Mouse (Mus musculus) E14TG2a.4 (cell line): ENCODE measurements at regions not wholly inside any gene's neighbourhood (a gene's known extent, or its start where the extent isn't known, plus 50 kb on each side); places are given as distances from the start of the nearest gene placed in this dataset.

ENCODE experiments used
- H3K27me3 ChIP-seq: 2 replicates; pipeline ENCODE4 v1.6.1; 2014; ENCODE audit warnings: low read length, control low read depth; ENCODE audit not compliant: insufficient read depth
- H3K36me3 ChIP-seq: 2 replicates; pipeline ENCODE4 v1.6.1; 2014; ENCODE audit warnings: low read length, control low read depth; ENCODE audit not compliant: insufficient read depth
- H3K4me1 ChIP-seq: replicated peaks from 2 replicates; pipeline ENCODE4 v1.6.1; 2014; ENCODE audit warnings: low read depth, low read length, control low read depth
- H3K4me3 ChIP-seq: replicated peaks from 2 replicates; pipeline ENCODE4 v1.5.1; 2014; ENCODE audit warnings: mild to moderate bottlenecking, low read length
- H3K9me3 ChIP-seq: 2 replicates; pipeline ENCODE4 v1.6.1; 2014; ENCODE audit warnings: low read length, control low read depth
- CTCF ChIP-seq: conservative IDR thresholded peaks from 2 replicates; pipeline ENCODE4 v1.5.1; 2014; ENCODE audit warnings: low read length
- NANOG ChIP-seq: IDR thresholded peaks from 2 replicates; pipeline ENCODE4 v1.6.1; 2014; ENCODE audit warnings: borderline replicate concordance, low read length, mixed read lengths
- POU5F1 ChIP-seq: IDR thresholded peaks from 2 replicates; pipeline ENCODE4 v1.6.1; 2014; ENCODE audit warnings: low read length, borderline replicate concordance

DNA sequence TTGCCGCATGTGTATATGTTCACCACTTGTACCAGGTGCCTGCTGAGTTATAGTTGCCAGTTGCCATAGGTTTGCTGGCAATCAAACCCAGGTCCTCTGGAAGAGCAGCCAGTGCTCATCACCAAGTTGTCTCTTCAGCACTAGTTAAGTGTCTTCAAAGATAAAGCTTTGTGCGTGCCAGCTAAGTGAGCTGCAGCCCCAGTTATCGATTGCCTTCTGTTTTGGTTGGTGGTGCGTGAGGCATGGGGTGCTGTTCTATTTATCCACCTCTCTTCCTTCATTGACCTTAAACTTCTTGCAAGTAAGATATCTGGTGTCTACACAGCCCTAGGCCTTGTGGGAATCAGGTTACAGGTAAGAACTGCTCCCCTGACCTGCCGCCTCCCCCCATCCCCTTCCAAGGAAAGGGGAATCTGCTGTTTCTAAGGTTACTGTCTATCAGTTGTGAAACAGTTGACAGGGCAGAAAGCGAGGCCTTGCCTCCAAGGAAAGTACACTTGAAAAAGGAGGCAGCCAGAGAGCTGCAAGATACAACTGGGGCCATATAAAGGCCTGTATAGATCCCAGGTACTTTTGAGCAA, 1120.2 kb upstream of the A1bg start:
- peaks cover 61% of the 10 kb centered on the region for H3K36me3 ChIP-seq
- peak overlapping the region; percentile 59 for H3K4me3 ChIP-seq
- H3K4me1 ChIP-seq = peaks cover 94% of the 10 kb centered on the region
- TF ChIP-seq CTCF = no peak
- TF ChIP-seq POU5F1 = no peak
- no peak for TF ChIP-seq NANOG
- H3K27me3 ChIP-seq = no peaks in the 10 kb centered on the region
- H3K9me3 ChIP-seq = no peaks in the 10 kb centered on the region
